Mouse (Mus musculus) liver, adult (tissue): ENCODE results near the gene Fgr.

ENCODE experiments used
- GATA4 ChIP-seq: IDR thresholded peaks from 2 replicates; pipeline ENCODE4 v1.6.1; 2014; ENCODE audit warnings: mild to moderate bottlenecking, low read length; ENCODE audit not compliant: insufficient replicate concordance

The Fgr gene

GRCm38 (mm10) chr4:133009131-133009530 is 35.2 kb downstream of the Fgr start:
- TF ChIP-seq GATA4, result no peak

GRCm38 (mm10) chr4:133009676-133010075 is 35.8 kb downstream of the Fgr start:
- TF ChIP-seq GATA4, result no peak

GRCm38 (mm10) chr4:133010611-133011010 is 36.7 kb downstream of the Fgr start:
- TF ChIP-seq GATA4, result no peak

GRCm38 (mm10) chr4:133011028-133011820 is 37.3 kb downstream of the Fgr start, which contains the start of gene Ahdc1:
Gene Ahdc1 (plus strand): TSS chr4:133011260.
- no peak for TF ChIP-seq GATA4

- no peak for TF ChIP-seq GATA4
Measured at GRCm38 (mm10) chr4:133011821-133012775, 38.2 kb downstream of the Fgr start.

- TF ChIP-seq GATA4, result no peak
Measured at GRCm38 (mm10) chr4:133012776-133013265, 38.9 kb downstream of the Fgr start.

- TF ChIP-seq GATA4, result no peak; the same call in 1 of the 2 replicates
Measured at GRCm38 (mm10) chr4:133013266-133013891, 39.5 kb downstream of the Fgr start.

GRCm38 (mm10) chr4:133014088-133014487 is 40.2 kb downstream of the Fgr start:
- TF ChIP-seq GATA4, result no peak

GRCm38 (mm10) chr4:133014896-133015709 is 41.2 kb downstream of the Fgr start:
- no peak for TF ChIP-seq GATA4

- no peak for TF ChIP-seq GATA4
Measured at GRCm38 (mm10) chr4:133015710-133016651, 42.1 kb downstream of the Fgr start.

- no peak for TF ChIP-seq GATA4
Measured at GRCm38 (mm10) chr4:133016677-133017415, 43.0 kb downstream of the Fgr start.

GRCm38 (mm10) chr4:133017597-133018262 is 43.8 kb downstream of the Fgr start:
- TF ChIP-seq GATA4, result no peak
